Mouse (Mus musculus): ENCODE results near the gene C77080. TPM values are rescaled to one million over a fixed set of nuclear protein-coding genes. Genes with fewer than 3 reads are reported as not detected.

Gene C77080
- 3.3 and 3.5 TPM in 2 replicates for polyA plus RNA-seq (2016; fragmentation: Nextera tagmentation; extraction: Ambion mirVana)

DNA sequence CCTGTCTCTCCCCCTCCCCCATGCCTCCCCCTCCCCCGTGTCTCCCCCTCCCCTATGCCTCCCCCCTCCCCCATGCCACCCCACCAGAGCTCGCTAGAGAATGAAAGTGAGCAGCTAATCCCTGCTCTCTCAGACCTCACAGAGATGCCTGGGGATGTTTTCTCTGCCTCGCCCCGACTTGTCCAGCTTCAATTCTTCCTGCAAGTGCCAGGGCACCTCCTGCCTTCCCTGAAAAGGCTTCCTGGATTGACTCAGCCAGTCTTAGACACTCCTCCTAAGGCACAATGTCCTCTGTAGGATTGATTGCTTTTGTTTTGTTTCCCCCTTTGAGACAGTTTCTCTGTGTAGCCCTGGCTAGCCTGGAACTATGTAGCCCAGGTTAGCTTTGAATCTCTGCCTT, at the start of gene C77080:
TSS of gene C77080 (minus strand) at position 209 of the 400 bp plus-strand sequence.
- Histone ChIP-seq H3K9me3 (no peaks in the 10 kb centered on the region), H3K27ac (replicated peaks) (peak within 1 kb of the TSS; percentile 35; the same call in 1 of the 2 replicates), H3K36me3 (replicated peaks) (no peaks in the 10 kb centered on the region), H3K27me3 (replicated peaks; ENCODE audit: low read depth, poor library complexity, severe bottlenecking) (peaks cover 3% of the 10 kb centered on the region; the same call in 1 of the 2 replicates), H3K4me3 (peak within 1 kb of the TSS; percentile 21; the same call in 1 of the 2 replicates), H3K4me1 (peaks cover 48% of the 10 kb centered on the region)
- whole genome bisulfite sequencing: 6% methylated on average over 3 of the region's 4 CpGs
- no peak for DNase-seq (ENCODE audit: low spot score)

DNA sequence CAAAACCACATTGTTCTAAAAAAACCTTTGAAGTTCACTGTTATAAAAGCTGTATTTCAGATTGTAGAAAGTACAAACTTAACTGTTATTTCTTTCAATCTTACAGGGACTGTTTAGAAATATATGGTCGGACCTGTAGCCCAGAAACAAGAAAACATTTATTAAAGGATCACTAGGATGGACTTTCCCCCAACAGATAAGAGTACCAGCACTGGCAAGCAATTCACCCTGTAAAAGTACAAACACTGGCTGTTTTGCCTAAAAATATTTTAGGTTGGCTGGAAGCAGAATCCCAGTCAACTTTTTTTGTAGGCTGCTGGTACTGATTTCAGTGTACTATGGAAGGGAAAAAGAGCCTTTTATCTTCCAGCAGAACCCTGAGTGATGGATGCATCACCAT, 46.7 kb upstream of the C77080 start:
- Histone ChIP-seq H3K9me3 (no peaks in the 10 kb centered on the region), H3K4me3 (no peak overlapping the region), H3K4me1 (peaks cover 9% of the 10 kb centered on the region; the same call in 1 of the 2 replicates), H3K27ac (replicated peaks) (no peak overlapping the region), H3K27me3 (replicated peaks; ENCODE audit: low read depth, poor library complexity, severe bottlenecking) (no peaks in the 10 kb centered on the region), H3K36me3 (replicated peaks) (peaks cover 76% of the 10 kb centered on the region)
- no peak for DNase-seq (ENCODE audit: low spot score)
- WGBS: 95% methylated on average over 1 of the region's 1 CpGs

DNA sequence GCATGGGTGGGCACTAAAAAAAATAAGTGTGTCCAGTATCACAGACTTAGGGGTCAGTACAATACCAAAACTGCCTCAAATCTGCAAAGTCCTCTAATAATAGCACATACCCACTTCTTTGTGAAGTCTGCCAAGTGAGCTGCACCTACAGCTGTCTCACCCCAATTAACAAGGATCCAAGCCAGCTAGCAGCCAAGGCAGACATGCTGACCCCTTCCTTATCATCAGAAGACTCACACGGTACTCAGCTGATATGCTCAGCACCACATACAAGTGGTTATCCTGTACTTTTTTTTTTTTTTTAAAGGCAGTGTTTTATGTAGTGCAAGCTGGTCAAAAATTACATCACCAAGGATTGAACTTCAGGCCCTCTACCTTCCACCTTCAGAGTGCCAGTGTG, 43.1 kb upstream of the C77080 start:
- no peak for DNase-seq (ENCODE audit: low spot score)
- no peak overlapping the region for H3K27ac ChIP-seq (replicated peaks)
- no peaks in the 10 kb centered on the region for H3K27me3 ChIP-seq (replicated peaks; ENCODE audit: low read depth, poor library complexity, severe bottlenecking)
- 87% methylated on average over 1 of the region's 1 CpGs for WGBS
- peaks cover 40% of the 10 kb centered on the region for H3K36me3 ChIP-seq (replicated peaks)
- H3K4me1 ChIP-seq: peaks cover 12% of the 10 kb centered on the region
- H3K4me3 ChIP-seq: no peak overlapping the region
- H3K9me3 ChIP-seq: peaks cover 6% of the 10 kb centered on the region; the same call in 1 of the 2 replicates

DNA sequence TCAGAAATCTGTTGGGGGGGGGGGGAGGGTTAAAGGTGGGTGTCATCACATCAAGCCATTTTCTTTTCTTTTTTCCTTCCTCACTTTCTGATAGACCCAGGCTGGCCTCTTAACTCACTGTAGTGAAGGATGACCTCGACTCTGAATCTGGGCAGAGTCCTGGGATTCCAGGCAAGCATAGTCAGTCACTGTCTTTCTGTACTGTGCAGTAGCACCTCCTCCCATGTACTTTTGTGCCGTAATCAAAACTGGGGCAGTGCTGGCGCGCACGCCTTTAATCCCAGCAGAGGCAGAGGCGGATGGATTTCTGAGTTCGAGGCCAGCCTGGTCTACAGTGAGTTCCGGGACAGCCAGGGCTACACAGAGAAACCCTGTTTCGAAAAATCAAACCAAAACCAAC, 42.6 kb upstream of the C77080 start:
- peaks cover 35% of the 10 kb centered on the region for H3K36me3 ChIP-seq (replicated peaks)
- no peak overlapping the region for H3K27ac ChIP-seq (replicated peaks)
- DNase-seq (ENCODE audit: low spot score): no peak
- H3K9me3 ChIP-seq: peaks cover 6% of the 10 kb centered on the region; the same call in 1 of the 2 replicates
- no peak overlapping the region for H3K4me3 ChIP-seq
- H3K4me1 ChIP-seq: peaks cover 17% of the 10 kb centered on the region
- 84% methylated on average over 9 of the region's 9 CpGs for WGBS
- H3K27me3 ChIP-seq (replicated peaks; ENCODE audit: low read depth, poor library complexity, severe bottlenecking): no peaks in the 10 kb centered on the region

DNA sequence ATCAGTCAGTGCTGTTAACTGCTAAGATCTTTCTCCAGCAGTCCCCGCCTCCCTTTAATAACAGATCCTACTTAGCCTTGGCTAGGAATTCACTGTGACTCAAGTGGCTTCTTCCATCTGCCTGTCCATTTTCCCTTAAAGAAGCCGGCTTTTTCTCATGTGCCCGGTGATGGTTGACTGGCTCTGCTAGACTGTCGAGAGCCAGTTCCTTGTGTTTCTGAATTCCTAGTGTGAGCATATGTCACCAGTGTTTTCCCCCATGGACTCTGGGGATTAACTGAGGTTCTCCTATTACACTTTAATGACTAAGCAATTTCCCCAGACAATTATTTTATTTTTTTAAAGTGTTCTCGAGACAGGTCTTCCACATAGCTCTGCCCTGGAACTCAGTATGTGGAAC, 42.2 kb upstream of the C77080 start:
- Histone ChIP-seq H3K36me3 (replicated peaks) (peaks cover 31% of the 10 kb centered on the region), H3K4me3 (no peak overlapping the region), H3K4me1 (peaks cover 21% of the 10 kb centered on the region), H3K27me3 (replicated peaks; ENCODE audit: low read depth, poor library complexity, severe bottlenecking) (no peaks in the 10 kb centered on the region), H3K27ac (replicated peaks) (no peak overlapping the region), H3K9me3 (peaks cover 6% of the 10 kb centered on the region; the same call in 1 of the 2 replicates)
- WGBS: 59% methylated on average over 5 of the region's 5 CpGs
- DNase-seq (ENCODE audit: low spot score): no peak

DNA sequence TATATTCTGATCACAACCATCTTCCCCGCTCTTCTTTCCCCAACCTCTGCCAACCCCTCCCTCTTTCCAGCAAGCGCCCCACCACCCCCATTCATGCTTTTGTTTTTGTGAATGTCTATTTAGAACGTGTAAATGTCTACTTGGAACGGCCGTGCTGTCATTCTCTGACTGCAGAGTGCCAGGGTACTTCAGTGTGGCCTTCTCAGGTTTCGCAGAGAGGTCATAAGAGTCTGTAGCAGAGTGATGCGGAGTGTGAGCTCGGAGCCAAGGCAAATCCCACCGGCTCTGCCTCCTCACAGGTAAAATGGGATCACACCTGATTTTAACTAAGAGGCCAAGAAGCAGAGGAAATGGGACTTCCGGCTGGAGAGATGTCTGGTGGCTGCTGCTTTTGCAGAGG, 37.9 kb upstream of the C77080 start:
- peak; percentile 28 for DNase-seq (ENCODE audit: low spot score)
- 60% methylated on average over 10 of the region's 10 CpGs for WGBS
- Histone ChIP-seq H3K27me3 (replicated peaks; ENCODE audit: low read depth, poor library complexity, severe bottlenecking) (peaks cover 4% of the 10 kb centered on the region), H3K27ac (replicated peaks) (no peak overlapping the region), H3K4me3 (no peak overlapping the region), H3K4me1 (peaks cover 29% of the 10 kb centered on the region), H3K9me3 (peaks cover 6% of the 10 kb centered on the region; the same call in 1 of the 2 replicates), H3K36me3 (replicated peaks) (no peaks in the 10 kb centered on the region)

DNA sequence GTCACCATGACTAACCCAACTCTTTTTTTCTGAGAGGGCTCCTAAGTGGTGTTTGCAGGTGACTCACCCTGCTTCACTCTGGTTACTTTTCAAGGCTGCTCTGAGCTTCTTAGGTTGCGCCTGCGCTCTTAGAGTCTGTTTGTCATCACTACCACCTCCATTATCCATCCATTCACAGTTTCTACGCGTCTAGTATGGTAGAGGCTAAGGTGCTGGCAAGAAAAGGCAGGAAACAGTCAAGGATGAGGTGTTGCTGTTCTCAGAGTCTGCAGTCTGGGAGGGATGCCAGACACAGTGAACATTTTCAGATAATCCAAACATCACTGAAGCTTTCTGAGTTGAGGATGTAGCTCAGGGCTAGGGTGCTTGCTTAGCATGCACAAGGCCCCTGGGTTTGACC, 36.5 kb upstream of the C77080 start:
- DNase-seq (ENCODE audit: low spot score): no peak
- Histone ChIP-seq H3K9me3 (peaks cover 6% of the 10 kb centered on the region; the same call in 1 of the 2 replicates), H3K4me1 (peaks cover 32% of the 10 kb centered on the region), H3K27ac (replicated peaks) (no peak overlapping the region), H3K4me3 (no peak overlapping the region), H3K27me3 (replicated peaks; ENCODE audit: low read depth, poor library complexity, severe bottlenecking) (peaks cover 18% of the 10 kb centered on the region), H3K36me3 (replicated peaks) (no peaks in the 10 kb centered on the region)
- WGBS: 89% methylated on average over 4 of the region's 4 CpGs

DNA sequence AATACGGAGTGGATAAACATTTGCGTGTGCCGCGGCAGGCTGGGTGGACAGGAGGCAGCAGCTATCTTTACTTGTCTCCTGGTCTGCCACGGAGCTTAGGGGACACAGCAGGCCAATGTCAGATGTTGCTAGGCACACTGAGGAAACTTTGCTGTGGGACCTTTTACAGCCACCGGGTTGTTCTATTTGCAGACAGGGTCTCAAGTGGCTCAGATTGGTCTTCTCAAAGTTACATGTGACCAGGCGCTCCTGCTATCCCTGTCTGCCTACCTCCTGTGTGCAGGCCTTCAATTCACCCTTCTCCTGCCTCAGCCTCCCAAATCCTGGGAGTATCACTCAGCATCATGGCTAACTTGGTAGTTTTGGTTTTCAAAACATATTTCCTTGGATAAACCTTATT, 34.9 kb upstream of the C77080 start:
- no peaks in the 10 kb centered on the region for H3K36me3 ChIP-seq (replicated peaks)
- no peak overlapping the region for H3K27ac ChIP-seq (replicated peaks)
- 95% methylated on average over 7 of the region's 7 CpGs for WGBS
- peaks cover 4% of the 10 kb centered on the region; the same call in 1 of the 2 replicates for H3K9me3 ChIP-seq
- no peak for DNase-seq (ENCODE audit: low spot score)
- peaks cover 32% of the 10 kb centered on the region for H3K4me1 ChIP-seq
- H3K27me3 ChIP-seq (replicated peaks; ENCODE audit: low read depth, poor library complexity, severe bottlenecking): peaks cover 25% of the 10 kb centered on the region
- no peak overlapping the region for H3K4me3 ChIP-seq

DNA sequence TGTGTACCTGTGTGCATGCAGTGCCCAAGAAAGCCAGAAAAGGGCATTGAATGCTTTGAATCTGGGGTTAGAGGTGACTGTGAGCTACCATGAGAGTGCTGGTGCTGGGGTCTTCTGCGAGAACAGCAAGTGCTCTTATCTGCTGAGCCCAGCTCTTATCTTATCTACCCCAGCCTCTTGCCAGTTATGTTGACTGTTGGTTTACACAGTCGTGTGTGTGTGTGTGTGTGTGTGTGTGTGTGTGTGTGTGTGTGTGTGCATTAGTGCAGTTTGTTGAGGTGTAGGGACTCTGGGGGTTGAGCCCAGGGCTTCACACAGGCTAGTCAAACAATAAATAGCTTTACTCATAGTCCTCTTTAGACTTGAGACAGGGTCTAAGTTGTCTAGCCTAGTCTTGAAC, 34.0 kb upstream of the C77080 start:
- peaks cover 32% of the 10 kb centered on the region for H3K4me1 ChIP-seq
- H3K27me3 ChIP-seq (replicated peaks; ENCODE audit: low read depth, poor library complexity, severe bottlenecking): peaks cover 25% of the 10 kb centered on the region
- H3K9me3 ChIP-seq: no peaks in the 10 kb centered on the region
- H3K36me3 ChIP-seq (replicated peaks): no peaks in the 10 kb centered on the region
- no peak overlapping the region for H3K4me3 ChIP-seq
- DNase-seq (ENCODE audit: low spot score): no peak
- no peak overlapping the region for H3K27ac ChIP-seq (replicated peaks)
- 63% methylated on average over 2 of the region's 2 CpGs for WGBS

DNA sequence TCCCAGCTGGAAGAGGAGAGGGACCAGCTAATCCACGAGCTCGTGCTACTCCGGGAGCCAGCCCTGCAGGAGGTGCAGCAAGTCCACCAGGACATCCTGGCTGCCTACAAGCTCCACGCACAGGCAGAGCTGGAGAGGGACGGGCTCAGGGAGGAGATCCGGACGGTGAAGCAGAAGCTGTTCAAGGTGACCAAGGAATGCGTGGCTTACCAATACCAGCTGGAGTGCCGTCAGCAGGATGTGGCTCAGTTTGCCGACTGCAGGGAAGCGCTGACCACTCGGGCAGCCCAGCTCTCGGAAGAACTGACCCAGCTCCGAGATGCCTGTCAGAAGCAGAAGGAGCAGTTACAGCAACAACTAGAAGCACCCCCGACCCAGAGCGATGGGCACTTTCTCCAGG, 32.5 kb upstream of the C77080 start:
- WGBS: 26% methylated on average over 16 of the region's 16 CpGs
- peak; percentile 46 for DNase-seq (ENCODE audit: low spot score)
- peak overlapping the region; percentile 37 for H3K4me3 ChIP-seq
- H3K27ac ChIP-seq (replicated peaks): 0 out of 2 replicates have a peak overlapping the region, but pooled peaks have one; percentile 40
- H3K9me3 ChIP-seq: no peaks in the 10 kb centered on the region
- no peaks in the 10 kb centered on the region for H3K36me3 ChIP-seq (replicated peaks)
- H3K27me3 ChIP-seq (replicated peaks; ENCODE audit: low read depth, poor library complexity, severe bottlenecking): peaks cover 34% of the 10 kb centered on the region
- peaks cover 23% of the 10 kb centered on the region for H3K4me1 ChIP-seq

DNA sequence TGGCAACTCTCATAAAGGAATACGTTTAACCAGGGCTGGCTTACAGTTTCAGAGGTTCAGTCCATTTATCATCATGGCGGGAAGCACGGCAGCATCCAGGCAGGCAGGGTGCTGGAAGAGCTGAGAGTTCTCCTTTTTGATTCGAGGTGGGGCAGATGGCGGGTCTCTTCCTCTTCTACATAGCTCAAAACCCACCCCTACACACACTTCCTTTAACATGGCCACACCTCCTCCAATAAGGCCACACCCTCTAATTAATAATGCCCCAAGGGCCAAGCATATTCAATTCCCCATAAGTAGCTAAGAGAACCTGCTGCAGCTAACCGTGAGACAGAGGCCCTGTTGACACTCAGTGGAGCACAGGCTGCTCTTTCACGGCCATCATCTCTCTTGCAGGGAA, 31.6 kb upstream of the C77080 start:
- H3K36me3 ChIP-seq (replicated peaks): no peaks in the 10 kb centered on the region
- DNase-seq (ENCODE audit: low spot score): no peak
- H3K27ac ChIP-seq (replicated peaks): no peak overlapping the region
- peaks cover 17% of the 10 kb centered on the region for H3K4me1 ChIP-seq
- WGBS: 62% methylated on average over 7 of the region's 7 CpGs
- peaks cover 43% of the 10 kb centered on the region for H3K27me3 ChIP-seq (replicated peaks; ENCODE audit: low read depth, poor library complexity, severe bottlenecking)
- H3K4me3 ChIP-seq: peak overlapping the region; percentile 37; the same call in 1 of the 2 replicates
- no peaks in the 10 kb centered on the region for H3K9me3 ChIP-seq

DNA sequence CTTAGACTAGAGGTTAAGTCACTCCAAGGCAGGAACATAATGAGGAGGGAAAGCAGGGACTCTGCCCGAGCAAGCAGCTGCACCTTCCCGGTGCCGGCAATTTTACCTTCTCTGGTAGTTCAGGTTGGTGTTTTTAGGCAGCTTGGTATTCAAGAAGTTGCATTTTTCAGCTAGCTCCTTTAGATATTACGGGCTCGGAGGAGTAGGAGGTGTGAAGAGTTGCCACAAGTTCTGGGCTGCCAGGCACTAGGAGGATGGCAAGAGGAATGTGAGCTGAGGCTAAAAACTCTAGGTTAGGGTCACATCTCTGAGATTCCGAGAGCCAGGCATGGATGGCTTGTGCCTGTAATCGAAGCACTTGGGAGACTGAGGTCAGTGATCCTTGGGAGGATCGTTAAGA, 28.5 kb upstream of the C77080 start:
- Histone ChIP-seq H3K9me3 (no peaks in the 10 kb centered on the region), H3K27me3 (replicated peaks; ENCODE audit: low read depth, poor library complexity, severe bottlenecking) (peaks cover 73% of the 10 kb centered on the region), H3K36me3 (replicated peaks) (no peaks in the 10 kb centered on the region), H3K4me3 (no peak overlapping the region), H3K27ac (replicated peaks) (no peak overlapping the region), H3K4me1 (peaks cover 32% of the 10 kb centered on the region)
- no peak for DNase-seq (ENCODE audit: low spot score)
- 89% methylated on average over 8 of the region's 8 CpGs for WGBS

DNA sequence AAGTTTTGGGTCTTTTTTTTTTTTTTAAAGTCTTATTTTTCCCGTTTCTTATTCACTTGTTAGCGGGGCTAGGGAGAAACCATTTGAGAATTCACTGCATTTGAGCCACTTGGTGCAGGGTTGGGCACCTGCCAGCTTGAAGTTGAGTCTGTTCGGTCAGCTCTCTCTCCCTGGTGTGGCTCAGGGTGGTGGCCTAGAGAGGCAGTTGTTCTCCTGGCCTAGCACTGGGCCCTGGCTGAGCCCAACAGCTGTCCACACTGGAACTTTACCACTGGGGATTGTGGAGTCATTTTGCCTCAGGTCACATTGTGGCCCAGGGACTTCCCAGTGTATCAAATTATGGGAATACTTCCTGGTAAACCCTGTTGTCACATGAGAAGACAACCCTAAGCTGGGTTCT, 26.9 kb upstream of the C77080 start:
- H3K27me3 ChIP-seq (replicated peaks; ENCODE audit: low read depth, poor library complexity, severe bottlenecking): peaks cover 60% of the 10 kb centered on the region
- peak overlapping the region; percentile 68; the same call in 1 of the 2 replicates for H3K4me3 ChIP-seq
- WGBS: 41% methylated on average over 3 of the region's 3 CpGs
- H3K27ac ChIP-seq (replicated peaks): no peak overlapping the region
- H3K36me3 ChIP-seq (replicated peaks): no peaks in the 10 kb centered on the region
- peaks cover 22% of the 10 kb centered on the region for H3K4me1 ChIP-seq
- DNase-seq (ENCODE audit: low spot score): no peak
- H3K9me3 ChIP-seq: no peaks in the 10 kb centered on the region
